Mouse (Mus musculus) intestine, postnatal 0 days (tissue): ENCODE data around the gene Fermt3. TPM values are rescaled to one million over a fixed set of nuclear protein-coding genes. Genes with fewer than 3 reads are reported as not detected.
"Not testable (repeated sequence)": the region's sequence is repeated elsewhere in the genome, so short reads cannot be mapped to it uniquely, and the experiment has no call there.

Experiments
- ATAC-seq: fragments of 200-750 bp; cut with Nextera tagmentation; 2 replicates; pipeline ENCODE4 v1.8.0; 2017; ENCODE audit warnings: mild to moderate bottlenecking, moderate TSS enrichment, moderate library complexity
- H3K27ac ChIP-seq: fragments of 300-500 bp; sonication (generic); 2 replicates; pipeline ENCODE4 v1.5.1; 2014; ENCODE audit warnings: mild to moderate bottlenecking, low read depth, low read length, moderate library complexity
- H3K27me3 ChIP-seq: fragments of 300-500 bp; sonication (generic); replicated peaks from 2 replicates; pipeline ENCODE4 v1.6.1; 2014; ENCODE audit warnings: low read length, mixed read lengths; ENCODE audit not compliant: control insufficient read depth, insufficient read depth
- H3K36me3 ChIP-seq: fragments of 300-500 bp; sonication (generic); 2 replicates; pipeline ENCODE4 v1.6.1; 2014; ENCODE audit warnings: mild to moderate bottlenecking, moderate library complexity; ENCODE audit not compliant: control insufficient read depth, insufficient read depth
- H3K4me1 ChIP-seq: fragments of 300-500 bp; sonication (generic); replicated peaks from 2 replicates; pipeline ENCODE4 v1.6.1; 2014; ENCODE audit warnings: antibody characterized with exemption, low read length, mixed read lengths; ENCODE audit not compliant: control insufficient read depth, insufficient read depth
- H3K4me2 ChIP-seq: fragments of 300-500 bp; sonication (generic); replicated peaks from 2 replicates; pipeline ENCODE4 v1.6.1; 2014; ENCODE audit warnings: low read depth, mild to moderate bottlenecking, moderate library complexity
- H3K4me3 ChIP-seq: fragments of 300-500 bp; sonication (generic); 2 replicates; pipeline ENCODE4 v1.5.1; 2014; ENCODE audit warnings: low read depth, low read length
- H3K9ac ChIP-seq: fragments of 300-500 bp; sonication (generic); 2 replicates; pipeline ENCODE4 v1.6.1; 2014; ENCODE audit warnings: mild to moderate bottlenecking, low read depth, low read length
- H3K9me3 ChIP-seq: fragments of 300-500 bp; sonication (generic); 2 replicates; pipeline ENCODE4 v1.6.1; 2016; ENCODE audit warnings: mixed run types; ENCODE audit not compliant: control insufficient read depth
- CTCF ChIP-seq: sonication (generic); IDR thresholded peaks from 2 replicates; pipeline ENCODE4 v1.5.1; 2016; ENCODE audit warnings: low read depth, mild to moderate bottlenecking, control low read depth, antibody characterized with exemption, moderate library complexity
- WGBS: fragments of 180-500 bp; shearing (Covaris S2); extraction: QIAGEN DNeasy Blood & Tissue Kit; methylation state at CpG from one replicate; pipeline ENCODE4 v1.1.7; 2014; 5-methylcytosine and 5-hydroxymethylcytosine counted together
- polyA plus RNA-seq: library from polyadenylated mRNA; unstranded; fragments of >200 nt; fragmentation: Nextera tagmentation; extraction: Ambion mirVana; gene quantifications from 2 replicates; pipeline ENCODE4 v1.2.1, GENCODE M21; 2015

Gene Fermt3
- polyA plus RNA-seq, 1 experiment from 2014 or later, result 8.9 TPM

DNA sequence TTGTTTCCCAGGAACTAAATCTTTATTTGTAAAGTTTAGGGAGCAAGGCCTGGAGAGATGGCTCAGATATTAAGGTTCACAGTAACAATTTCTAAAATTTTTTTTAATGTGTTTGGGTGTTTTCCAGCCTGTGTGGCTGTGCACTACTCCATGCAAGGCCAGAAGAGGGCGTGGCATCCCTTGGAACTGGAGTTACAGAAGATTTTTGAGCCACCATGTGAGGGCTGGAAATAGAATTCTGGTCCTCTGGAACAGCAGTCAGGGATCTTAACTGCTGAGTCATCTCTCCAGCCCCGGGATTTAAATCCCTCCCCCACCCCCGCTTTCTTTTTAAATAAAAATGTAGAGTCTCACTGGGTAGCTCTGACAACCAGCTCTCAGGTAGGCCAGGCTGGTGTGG lies 35.9 kb upstream of the Fermt3 start:
- Histone ChIP-seq H3K36me3 (no peaks in the 10 kb centered on the region), H3K4me1 (peaks cover 7% of the 10 kb centered on the region; the same call in 1 of the 2 replicates), H3K9ac (no peak overlapping the region), H3K4me2 (no peak overlapping the region), H3K27me3 (no peaks in the 10 kb centered on the region), H3K9me3 (0 out of 2 replicates have a peak, but pooled peaks cover 3% of the 10 kb centered on the region), H3K4me3 (no peak overlapping the region), H3K27ac (no peak overlapping the region)
- WGBS, result 48% methylated on average over 3 of the region's 3 CpGs
- no peak for ATAC-seq
- peak; percentile 22 for TF ChIP-seq CTCF

DNA sequence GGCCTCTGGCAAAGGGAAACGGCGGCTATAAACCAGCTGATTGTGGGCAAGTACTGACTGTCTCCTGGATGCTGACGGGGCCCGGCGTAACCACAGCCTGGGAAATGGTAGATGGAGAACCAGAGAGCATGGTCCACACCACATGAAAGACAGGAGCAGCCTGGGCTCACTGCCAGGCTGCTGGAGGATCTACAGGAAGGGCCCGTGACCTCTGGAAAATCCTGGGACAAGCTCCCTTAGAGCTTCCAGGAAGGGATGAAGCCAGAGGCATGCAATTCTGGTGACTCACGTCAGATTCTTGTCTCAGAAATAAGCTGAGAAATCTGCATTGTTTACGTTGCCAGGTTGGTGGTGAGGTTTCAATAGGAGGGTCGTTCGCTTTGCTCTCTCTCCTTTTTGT lies 35.5 kb upstream of the Fermt3 start:
- Histone ChIP-seq H3K4me1 (peaks cover 7% of the 10 kb centered on the region; the same call in 1 of the 2 replicates), H3K4me3 (no peak overlapping the region), H3K27me3 (no peaks in the 10 kb centered on the region), H3K9me3 (0 out of 2 replicates have a peak, but pooled peaks cover 3% of the 10 kb centered on the region), H3K4me2 (no peak overlapping the region), H3K9ac (no peak overlapping the region), H3K27ac (no peak overlapping the region), H3K36me3 (no peaks in the 10 kb centered on the region)
- WGBS, result 58% methylated on average over 10 of the region's 10 CpGs
- no peak for TF ChIP-seq CTCF
- ATAC-seq, result no peak

DNA sequence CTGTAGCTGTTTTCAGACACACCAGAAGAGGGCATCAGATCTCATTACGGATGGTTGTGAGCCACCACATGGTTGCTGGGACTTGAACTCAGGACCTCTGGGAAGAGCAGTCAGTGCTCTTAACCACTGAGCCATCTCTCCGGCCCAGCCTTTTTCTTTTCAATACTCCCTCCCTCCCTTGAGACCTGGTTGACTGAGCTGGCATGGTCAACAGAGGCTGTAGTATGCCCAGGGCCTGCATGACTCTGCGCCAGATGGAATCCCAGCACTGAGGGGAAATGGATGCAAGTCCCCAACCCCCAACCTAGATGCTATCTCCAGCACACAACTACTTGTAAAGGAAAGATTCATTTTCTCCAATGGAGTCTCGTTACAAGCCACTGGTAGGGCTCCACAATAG lies 34.1 kb upstream of the Fermt3 start:
- H3K4me1 ChIP-seq, H3K27me3 ChIP-seq, H3K9ac ChIP-seq, H3K4me3 ChIP-seq, H3K9me3 ChIP-seq, H3K4me2 ChIP-seq, ATAC-seq, H3K27ac ChIP-seq, H3K36me3 ChIP-seq: not testable (repeated sequence)
- 90% methylated on average over 4 of the region's 4 CpGs for WGBS

DNA sequence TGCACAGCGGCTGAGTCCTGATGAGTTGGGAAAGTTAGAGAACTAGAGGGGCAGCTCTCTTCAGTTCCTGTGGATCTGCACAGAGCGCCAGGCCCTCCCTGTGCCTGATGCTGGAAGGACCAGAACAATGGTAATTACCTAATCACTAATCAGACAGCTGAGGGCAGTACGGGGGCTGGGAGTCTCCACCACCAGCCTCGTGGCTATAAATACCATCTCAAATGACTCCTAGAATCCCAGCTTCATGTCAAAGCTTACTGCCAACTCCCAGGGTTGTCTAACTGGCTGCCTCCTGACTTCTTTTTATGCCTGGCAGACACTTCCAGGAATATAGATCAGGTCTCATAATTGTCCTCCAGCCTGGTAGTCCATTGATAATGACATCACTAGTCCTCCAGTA lies 25.4 kb upstream of the Fermt3 start:
- no peak for TF ChIP-seq CTCF
- 41% methylated on average over 4 of the region's 4 CpGs for WGBS
- no peaks in the 10 kb centered on the region for H3K9me3 ChIP-seq

DNA sequence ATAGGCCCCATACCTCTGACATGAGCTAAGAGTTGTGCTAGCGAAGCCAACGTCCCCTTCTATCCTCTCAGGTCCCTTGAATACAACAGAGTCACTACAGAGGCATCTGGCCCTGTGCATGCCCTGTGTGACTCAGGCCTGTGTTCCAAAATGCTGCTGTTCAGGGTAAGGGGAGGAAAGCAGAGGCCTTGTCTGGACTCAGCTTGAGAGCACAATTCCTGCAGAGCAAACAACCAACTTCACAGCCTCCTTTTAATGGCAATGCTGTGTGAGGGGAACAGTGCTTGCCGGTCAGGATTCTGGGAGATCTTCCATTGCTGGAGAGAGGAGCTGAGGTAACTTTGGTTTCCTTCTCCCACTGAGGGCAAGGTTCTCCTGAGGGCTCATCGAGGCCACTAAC lies 25.0 kb upstream of the Fermt3 start:
- Histone ChIP-seq H3K4me3 (no peak overlapping the region), H3K27me3 (no peaks in the 10 kb centered on the region), H3K9me3 (no peaks in the 10 kb centered on the region), H3K9ac (no peak overlapping the region), H3K4me2 (no peak overlapping the region), H3K4me1 (no peaks in the 10 kb centered on the region), H3K27ac (no peak overlapping the region), H3K36me3 (no peaks in the 10 kb centered on the region)
- no peak for TF ChIP-seq CTCF
- 56% methylated on average over 4 of the region's 4 CpGs for WGBS
- ATAC-seq, result no peak

More for the DNA sequence above, 25.4 kb upstream of the Fermt3 start:
- Histone ChIP-seq H3K4me3 (no peak overlapping the region), H3K4me1 (no peaks in the 10 kb centered on the region), H3K4me2 (no peak overlapping the region), H3K36me3 (no peaks in the 10 kb centered on the region), H3K27ac (no peak overlapping the region), H3K9ac (no peak overlapping the region), H3K27me3 (no peaks in the 10 kb centered on the region)
- no peak for ATAC-seq

DNA sequence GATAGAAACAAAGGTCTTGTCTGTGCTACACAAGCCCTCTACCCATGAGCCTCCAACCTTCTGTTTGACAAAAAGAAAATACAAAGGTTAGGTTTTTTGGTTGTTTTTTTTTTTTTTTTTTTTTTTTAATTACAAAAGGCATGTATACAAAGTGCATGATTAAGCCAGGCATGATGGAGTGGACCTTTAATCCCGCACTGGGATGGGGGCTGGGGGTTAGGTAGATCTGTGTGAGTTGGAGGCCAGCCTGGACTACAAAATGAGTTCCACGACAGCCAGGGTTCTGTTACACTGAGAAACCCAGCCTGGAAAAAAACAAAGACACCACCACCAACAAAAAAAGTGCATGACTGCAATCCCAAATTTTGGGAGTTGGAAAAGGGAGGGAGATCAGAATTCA lies 21.9 kb upstream of the Fermt3 start:
- no peak overlapping the region for H3K4me3 ChIP-seq
- TF ChIP-seq CTCF, result no peak
- no peak for ATAC-seq

DNA sequence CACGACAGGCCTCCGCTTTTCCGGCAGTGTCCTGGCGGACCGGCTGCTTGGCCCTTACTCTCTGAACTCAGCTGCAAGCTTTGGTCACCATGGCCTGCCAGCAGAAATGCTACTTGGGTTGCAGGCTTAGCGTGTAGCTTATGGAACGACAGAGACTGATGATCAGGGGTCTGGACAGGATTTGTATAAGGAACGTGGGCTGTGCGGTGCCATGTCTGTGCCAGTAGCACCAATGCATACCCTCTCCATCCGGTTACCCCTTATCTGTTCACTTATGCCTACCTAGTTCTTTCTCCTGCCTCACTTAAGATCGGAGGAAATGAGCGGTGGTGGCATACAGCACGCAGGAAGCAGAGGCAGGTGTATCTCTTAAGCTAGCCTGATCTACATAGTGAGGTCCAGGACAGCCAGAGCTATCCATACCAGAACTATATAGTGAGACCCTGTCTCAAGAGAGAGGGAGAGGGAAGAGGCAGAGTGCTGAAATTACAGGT lies 21.4 kb upstream of the Fermt3 start:
- no peak for ATAC-seq
- H3K27me3 ChIP-seq, result no peaks in the 10 kb centered on the region
- H3K4me3 ChIP-seq, result peak overlapping the region; percentile 51
- no peaks in the 10 kb centered on the region for H3K36me3 ChIP-seq
- 20% methylated on average over 13 of the region's 13 CpGs for WGBS
- no peaks in the 10 kb centered on the region for H3K9me3 ChIP-seq
- H3K4me2 ChIP-seq, result peak overlapping the region; percentile 75
- no peak for TF ChIP-seq CTCF
- 0 out of 2 replicates have a peak, but pooled peaks cover 5% of the 10 kb centered on the region for H3K4me1 ChIP-seq
- peak overlapping the region; percentile 55 for H3K9ac ChIP-seq
- peak overlapping the region; percentile 74; the same call in 1 of the 2 replicates for H3K27ac ChIP-seq

More for the DNA sequence above, 21.9 kb upstream of the Fermt3 start:
- 93% methylated on average over 2 of the region's 2 CpGs for WGBS
- H3K27ac ChIP-seq, result no peak overlapping the region
- H3K9me3 ChIP-seq, result no peaks in the 10 kb centered on the region
- H3K36me3 ChIP-seq, result no peaks in the 10 kb centered on the region
- peak overlapping the region; percentile 75; the same call in 1 of the 2 replicates for H3K4me2 ChIP-seq
- H3K4me1 ChIP-seq, result 0 out of 2 replicates have a peak, but pooled peaks cover 5% of the 10 kb centered on the region
- no peaks in the 10 kb centered on the region for H3K27me3 ChIP-seq
- no peak overlapping the region for H3K9ac ChIP-seq
